ENCODE assay signal across 8 mouse cellular contexts in the genomic region with DNA sequence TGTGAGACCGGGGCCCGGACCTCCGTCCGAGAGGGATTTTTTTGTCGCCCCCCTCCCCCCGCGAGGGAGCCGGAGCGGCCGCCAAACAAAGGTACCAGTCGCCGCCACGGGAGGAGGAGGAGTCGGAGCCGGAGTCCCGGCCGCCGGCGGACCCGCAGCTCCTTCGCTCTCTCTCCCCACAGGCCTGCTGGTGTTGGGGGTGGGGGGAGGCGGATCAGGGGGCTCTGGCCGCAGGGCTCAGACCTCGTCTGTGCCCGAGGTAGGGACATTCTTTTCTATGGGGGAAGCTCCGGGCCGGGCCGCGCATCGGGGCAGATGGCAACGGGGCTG. TPM values are rescaled to one million over a fixed set of nuclear protein-coding genes. Genes with fewer than 3 reads are reported as not detected.
DNase-seq lines count a peak whose midpoint lies in the region; ATAC-seq and TF ChIP-seq lines count a peak whose summit lies in the region.

No protein-coding gene starts in this region.

- 0% methylated on average over 31 of the region's 31 CpGs for WGBS in embryonic facial prominence, embryonic 13.5 days
- 0% methylated on average over 26 of the region's 31 CpGs for WGBS in intestine, embryonic 15.5 days

- no peak for TF ChIP-seq POLR2A in myocyte (IDR thresholded peaks at IDR 0.05; ENCODE audit: insufficient read length, low read depth)

- peak overlapping the region; percentile 93 for H3K27ac ChIP-seq in left cerebral cortex, adult 2 months
- H3K27ac ChIP-seq in embryonic facial prominence, embryonic 13.5 days, result peak overlapping the region; percentile 98
- H3K27ac ChIP-seq in intestine, embryonic 15.5 days, result peak overlapping the region; percentile 99

- peaks cover 17% of the 10 kb centered on the region for H3K4me1 ChIP-seq in embryonic facial prominence, embryonic 13.5 days
- 0 out of 2 replicates have a peak, but pooled peaks cover 5% of the 10 kb centered on the region for H3K4me1 ChIP-seq in intestine, embryonic 15.5 days (replicated peaks)

- no peak for TF ChIP-seq CTCF in left cerebral cortex, adult 2 months (IDR thresholded peaks at IDR 0.05)

- H3K27me3 ChIP-seq in embryonic facial prominence, embryonic 13.5 days, result no peaks in the 10 kb centered on the region
- H3K27me3 ChIP-seq in intestine, embryonic 15.5 days (replicated peaks), result no peaks in the 10 kb centered on the region
- H3K27me3 ChIP-seq in myocyte (ENCODE audit: control insufficient read depth, insufficient read depth, insufficient read length), result no peaks in the 10 kb centered on the region

- H3K4me3 ChIP-seq in left cerebral cortex, adult 2 months, result peak overlapping the region; percentile 98
- peak overlapping the region; percentile 99 for H3K4me3 ChIP-seq in embryonic facial prominence, embryonic 13.5 days
- H3K4me3 ChIP-seq in intestine, embryonic 15.5 days (replicated peaks), result peak overlapping the region; percentile 99
- peak overlapping the region; percentile 88 for H3K4me3 ChIP-seq in myocyte

- H3K9ac ChIP-seq in embryonic facial prominence, embryonic 13.5 days, result peak overlapping the region; percentile 99
- H3K9ac ChIP-seq in intestine, embryonic 15.5 days, result peak overlapping the region; percentile 97

- peaks cover 85% of the 10 kb centered on the region for H3K79me2 ChIP-seq in myocyte (ENCODE audit: control insufficient read depth, insufficient read depth)

- no peak for DNase-seq in left cerebral cortex, adult 2 months (ENCODE audit: extremely low spot score in 1 of 2, low spot score in 2 of 2)
- DNase-seq in left cerebral cortex, adult 9 months (ENCODE audit: low spot score in 2 of 2), result no peak
- no peak for DNase-seq in ovary, adult 18-20 months (ENCODE audit: low spot score)
- DNase-seq in ovary, postnatal 14 days (ENCODE audit: low spot score), result no peak
- DNase-seq in lung, postnatal 14 days, result no peak

- peak; percentile 26 for ATAC-seq in embryonic facial prominence, embryonic 13.5 days (ENCODE audit: insufficient number of reproducible peaks, insufficient read depth, low FRiP score, low TSS enrichment, low read depth)
- peak; percentile 64 for ATAC-seq in intestine, embryonic 15.5 days

- no peaks in the 10 kb centered on the region for H3K9me3 ChIP-seq in embryonic facial prominence, embryonic 13.5 days
- H3K9me3 ChIP-seq in intestine, embryonic 15.5 days, result no peaks in the 10 kb centered on the region

- H3ac ChIP-seq in myocyte (ENCODE audit: control insufficient read depth, insufficient read length), result peak overlapping the region; percentile 80

- intact Hi-C loops in left cerebral cortex, adult 2 months (cut with DNase I), result loop anchor here (2.0 kb wide), 1 partner anchor 25 kb away; a partner anchor contains a TSS

- peaks cover 11% of the 10 kb centered on the region for H3K36me3 ChIP-seq in embryonic facial prominence, embryonic 13.5 days
- H3K36me3 ChIP-seq in intestine, embryonic 15.5 days, result no peaks in the 10 kb centered on the region
- H3K36me3 ChIP-seq in myocyte (ENCODE audit: control insufficient read depth, insufficient read depth), result peaks cover 14% of the 10 kb centered on the region

- peak overlapping the region; percentile 77 for H3K4me2 ChIP-seq in embryonic facial prominence, embryonic 13.5 days
- H3K4me2 ChIP-seq in intestine, embryonic 15.5 days (replicated peaks), result peak overlapping the region; percentile 70
- no peak overlapping the region for H3K4me2 ChIP-seq in myocyte (ENCODE audit: low read depth)

TF ChIP-seq in myocyte, 11 proteins besides CTCF, POLR2A, EP300 and RAD21:
- peak; percentile 3 for TF ChIP-seq POLR2AphosphoS2 (IDR thresholded peaks at IDR 0.05; ENCODE audit: insufficient read length, low read depth)
- no peak for TF ChIP-seq TCF12 (IDR thresholded peaks at IDR 0.05; ENCODE audit: insufficient read depth, poor library complexity, severe bottlenecking)

RNA-seq across cellular contexts. Expression of a gene that starts 0.6 kb away (rescaled TPM):
- 10 to 100 TPM; 65.7 to 66.6 TPM for total RNA-seq in left cerebral cortex, adult 2 months (2021)
- 56.3 and 62.4 TPM in 2 replicates for polyA plus RNA-seq in embryonic facial prominence, embryonic 13.5 days (2015; fragmentation: Nextera tagmentation; extraction: Ambion mirVana)
- polyA plus RNA-seq in intestine, embryonic 15.5 days (2015; fragmentation: Nextera tagmentation; extraction: Ambion mirVana), result 38.7 and 46.8 TPM in 2 replicates
- polyA plus RNA-seq in myocyte (2012; fragmentation: generic; extraction: Trizol), result 8.6 TPM

RNA-seq across cellular contexts. Expression of a gene that starts 0.9 kb away (rescaled TPM):
- 10 to 100 TPM; 49.3 to 54.6 TPM for total RNA-seq in left cerebral cortex, adult 2 months (2021)
- polyA plus RNA-seq in embryonic facial prominence, embryonic 13.5 days (2015; fragmentation: Nextera tagmentation; extraction: Ambion mirVana), result 105 and 106 TPM in 2 replicates
- 51.7 and 52.2 TPM in 2 replicates for polyA plus RNA-seq in intestine, embryonic 15.5 days (2015; fragmentation: Nextera tagmentation; extraction: Ambion mirVana)
- 3.7 TPM for polyA plus RNA-seq in myocyte (2012; fragmentation: generic; extraction: Trizol)

RNA-seq across cellular contexts. Expression of a gene that starts 24.5 kb away (rescaled TPM):
- total RNA-seq in left cerebral cortex, adult 2 months (2021), result 10 to 100 TPM; 79.8 to 85.0 TPM
- 62.7 and 69.7 TPM in 2 replicates for polyA plus RNA-seq in embryonic facial prominence, embryonic 13.5 days (2015; fragmentation: Nextera tagmentation; extraction: Ambion mirVana)
- polyA plus RNA-seq in intestine, embryonic 15.5 days (2015; fragmentation: Nextera tagmentation; extraction: Ambion mirVana), result 42.3 and 49.3 TPM in 2 replicates
- polyA plus RNA-seq in myocyte (2012; fragmentation: generic; extraction: Trizol), result 20.3 TPM

Comparison
In these comparisons a context has a peak if more than half of its experiments do, and no peak if none do; other contexts are left out.
1. RNA of a gene that starts 0.9 kb away (polyA plus RNA-seq): 105 to 106 TPM in embryonic facial prominence, embryonic 13.5 days and 51.7 to 52.2 TPM in intestine, embryonic 15.5 days; 3.7 TPM in myocyte (single experiment); every median in the first group is over 10 times any median in the second.
2. Peak in every context shown above with its lines, with median percentiles within 50 percentile points of each other: H3K27ac ChIP-seq and H3K4me3 ChIP-seq.